Mouse (Mus musculus): ENCODE results near the gene Kalrn.

The Kalrn gene

DNA sequence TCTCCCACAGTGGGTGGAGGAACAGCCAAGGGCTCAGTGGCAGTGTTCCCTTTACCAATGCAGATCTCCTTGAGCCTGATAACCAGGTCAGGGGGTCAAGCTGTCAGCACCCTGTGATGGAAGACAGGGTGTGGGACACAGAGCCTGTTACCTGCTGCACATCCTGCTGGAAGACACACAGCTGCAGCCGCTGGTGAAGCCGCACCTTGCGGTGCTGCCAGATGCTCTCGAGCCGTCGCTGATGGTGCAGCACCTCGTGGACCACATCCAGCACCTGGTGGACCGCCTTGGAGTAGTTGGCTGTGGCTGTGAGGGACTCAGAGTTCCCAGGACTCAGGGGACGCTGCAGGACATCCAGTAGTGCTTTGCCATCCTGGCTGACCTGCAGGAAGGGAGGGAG is 265.9 kb downstream of the Kalrn start:
- DNase-seq, result no peak

GRCm38 (mm10) chr16:34305586-34305985 is 267.7 kb downstream of the Kalrn start:
- no peak for DNase-seq

GRCm38 (mm10) chr16:34303818-34304217 is 269.5 kb downstream of the Kalrn start:
- peak; percentile 36 to 40 for DNase-seq

GRCm38 (mm10) chr16:34302503-34302902 is 270.8 kb downstream of the Kalrn start:
- no peak for DNase-seq

DNA sequence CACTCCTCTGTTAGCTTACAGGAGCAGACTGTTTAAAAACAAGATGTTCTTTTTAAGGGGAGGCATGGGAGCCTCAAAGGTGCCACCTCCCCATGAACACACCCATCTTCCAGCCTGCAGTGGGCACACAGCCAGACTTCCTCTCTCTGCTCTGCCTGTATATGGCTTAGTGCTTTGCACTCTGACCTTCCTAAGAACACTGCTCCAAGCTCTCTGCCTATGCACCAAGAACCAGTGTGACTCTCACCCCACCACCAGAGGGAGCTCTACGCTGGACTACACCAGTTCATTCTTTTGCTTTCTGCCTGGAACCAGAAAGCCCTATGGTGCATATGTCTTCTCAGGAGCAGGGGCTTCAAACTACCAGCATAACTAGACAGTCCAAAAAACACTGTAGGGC is 271.3 kb downstream of the Kalrn start:
- DNase-seq, result peak in 1 of 2 experiments; percentile 24

- DNase-seq, result no peak
Measured at GRCm38 (mm10) chr16:34299226-34299625, 274.1 kb downstream of the Kalrn start.

- DNase-seq, result no peak
Measured at GRCm38 (mm10) chr16:34297911-34298682, 275.2 kb downstream of the Kalrn start.

- peak in 1 of 2 experiments; percentile 24 for DNase-seq
Measured at GRCm38 (mm10) chr16:34294568-34294967, 278.8 kb downstream of the Kalrn start.

- DNase-seq, result peak in 1 of 2 experiments; percentile 29
Measured at GRCm38 (mm10) chr16:34293675-34294074, 279.7 kb downstream of the Kalrn start.

DNA sequence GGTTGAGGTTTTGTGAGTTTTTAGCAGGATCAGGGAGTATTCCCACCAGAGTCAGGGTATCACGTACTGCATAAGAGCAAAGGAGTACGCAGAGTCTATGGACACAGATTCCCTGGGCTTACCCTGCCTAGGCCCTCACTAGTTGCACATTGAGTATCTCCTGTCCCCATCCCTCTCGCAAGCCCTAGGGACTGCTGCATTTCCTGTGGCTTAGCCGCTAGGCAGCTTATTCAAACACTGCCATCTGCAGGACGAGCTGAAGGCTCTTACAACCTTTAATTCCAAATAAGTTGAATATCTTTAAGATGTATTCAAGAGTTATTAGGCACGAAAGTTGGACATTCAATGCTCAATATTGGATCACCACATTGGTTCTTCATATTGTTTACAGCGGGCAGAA is 283.7 kb downstream of the Kalrn start:
- DNase-seq, result no peak

- DNase-seq, result no peak
Measured at GRCm38 (mm10) chr16:34282026-34282425, 291.3 kb downstream of the Kalrn start.

- DNase-seq, result peak; percentile 12 to 44
Measured at GRCm38 (mm10) chr16:34279654-34280383, 293.5 kb downstream of the Kalrn start.

DNA sequence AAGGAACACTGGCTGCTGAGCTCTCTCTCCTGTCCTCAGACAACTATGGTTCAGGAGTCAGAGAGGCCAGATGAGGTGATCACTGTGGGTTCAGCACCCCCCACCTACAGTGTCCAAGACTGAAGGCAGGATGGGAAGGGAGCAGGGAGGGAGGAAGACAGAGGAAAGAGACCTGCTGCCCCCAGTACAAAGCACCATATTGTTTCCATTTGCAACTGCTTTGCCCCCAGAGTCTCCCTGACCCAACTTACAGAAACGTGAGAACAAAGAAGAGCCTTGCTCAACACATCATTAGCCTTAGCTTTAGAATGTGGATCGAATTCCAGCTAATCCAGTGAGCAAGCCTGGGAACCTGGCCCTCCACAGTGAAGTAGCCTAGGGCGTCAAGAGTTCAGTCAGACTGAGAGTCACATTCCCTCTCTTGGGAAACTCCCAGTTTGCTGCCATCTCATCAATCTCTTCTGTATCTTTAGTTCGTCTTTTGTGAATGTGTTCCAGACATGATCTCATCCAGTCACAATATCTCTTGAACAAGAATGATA is 295.0 kb downstream of the Kalrn start:
- DNase-seq, result no peak

DNA sequence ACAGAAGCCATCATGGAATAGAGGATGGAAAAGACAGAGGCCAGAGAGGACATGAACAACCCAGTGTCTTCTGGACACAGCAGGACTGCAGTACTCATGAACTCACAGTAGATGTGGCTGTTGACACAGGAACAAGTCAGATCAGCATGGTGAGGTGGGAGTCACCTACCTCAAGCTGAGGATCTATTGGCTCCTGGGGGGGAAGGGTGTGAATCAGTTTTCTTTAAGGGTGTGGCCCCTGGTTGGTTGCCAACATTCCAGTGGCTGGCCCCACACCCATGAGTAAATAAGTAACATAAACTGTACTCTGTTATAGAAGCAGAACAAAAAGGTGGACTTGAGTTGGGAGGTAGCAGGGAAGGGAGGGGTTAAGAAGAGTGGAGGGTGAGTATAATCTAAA is 298.7 kb downstream of the Kalrn start:
- DNase-seq, result no peak

- DNase-seq, result no peak
Measured at GRCm38 (mm10) chr16:34271476-34271875, 301.9 kb downstream of the Kalrn start.

GRCm38 (mm10) chr16:34270681-34271080 is 302.7 kb downstream of the Kalrn start:
- DNase-seq, result no peak

DNA sequence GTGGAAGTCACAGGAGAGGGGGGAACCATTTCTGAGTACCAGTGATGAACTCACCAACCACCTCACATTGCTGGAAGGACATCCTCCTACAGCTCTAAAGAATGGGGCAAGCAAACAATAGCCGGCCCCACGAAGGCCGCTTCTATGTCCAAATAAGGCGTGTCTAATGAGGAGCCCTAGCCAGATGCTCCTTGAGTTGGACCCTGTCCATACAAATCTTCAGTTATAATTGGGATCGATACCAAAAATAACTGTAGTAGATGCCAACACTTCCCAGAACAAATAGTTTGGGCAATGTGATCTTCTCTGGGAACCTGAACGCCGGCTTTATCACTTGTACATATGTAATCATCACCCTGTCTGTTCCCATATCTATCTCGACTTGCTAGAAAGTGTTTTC is 303.7 kb downstream of the Kalrn start:
- no peak for DNase-seq

DNA sequence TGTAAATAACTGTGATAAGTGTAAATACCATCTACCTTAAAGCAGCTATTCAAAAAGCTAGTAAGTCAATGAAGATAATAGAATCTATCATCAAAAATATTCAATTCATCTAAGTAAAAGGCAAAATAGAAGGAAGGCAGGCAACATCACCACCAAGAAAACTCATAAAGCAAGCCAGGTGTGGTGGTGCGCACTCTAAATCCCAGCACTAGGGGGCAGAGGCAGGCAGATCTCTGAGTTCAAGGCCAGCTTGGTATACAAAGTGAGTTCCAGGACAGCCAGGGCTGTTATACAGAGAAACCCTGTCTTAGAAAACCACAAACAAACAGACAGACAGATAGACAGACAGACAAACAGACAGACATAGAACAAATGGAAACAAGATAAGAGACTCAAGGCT is 305.6 kb downstream of the Kalrn start:
- DNase-seq, result no peak

- no peak for DNase-seq
Measured at GRCm38 (mm10) chr16:34264671-34265070, 308.7 kb downstream of the Kalrn start.

- peak; percentile 13 to 14 for DNase-seq
Measured at GRCm38 (mm10) chr16:34262731-34263460, 310.4 kb downstream of the Kalrn start.

DNA sequence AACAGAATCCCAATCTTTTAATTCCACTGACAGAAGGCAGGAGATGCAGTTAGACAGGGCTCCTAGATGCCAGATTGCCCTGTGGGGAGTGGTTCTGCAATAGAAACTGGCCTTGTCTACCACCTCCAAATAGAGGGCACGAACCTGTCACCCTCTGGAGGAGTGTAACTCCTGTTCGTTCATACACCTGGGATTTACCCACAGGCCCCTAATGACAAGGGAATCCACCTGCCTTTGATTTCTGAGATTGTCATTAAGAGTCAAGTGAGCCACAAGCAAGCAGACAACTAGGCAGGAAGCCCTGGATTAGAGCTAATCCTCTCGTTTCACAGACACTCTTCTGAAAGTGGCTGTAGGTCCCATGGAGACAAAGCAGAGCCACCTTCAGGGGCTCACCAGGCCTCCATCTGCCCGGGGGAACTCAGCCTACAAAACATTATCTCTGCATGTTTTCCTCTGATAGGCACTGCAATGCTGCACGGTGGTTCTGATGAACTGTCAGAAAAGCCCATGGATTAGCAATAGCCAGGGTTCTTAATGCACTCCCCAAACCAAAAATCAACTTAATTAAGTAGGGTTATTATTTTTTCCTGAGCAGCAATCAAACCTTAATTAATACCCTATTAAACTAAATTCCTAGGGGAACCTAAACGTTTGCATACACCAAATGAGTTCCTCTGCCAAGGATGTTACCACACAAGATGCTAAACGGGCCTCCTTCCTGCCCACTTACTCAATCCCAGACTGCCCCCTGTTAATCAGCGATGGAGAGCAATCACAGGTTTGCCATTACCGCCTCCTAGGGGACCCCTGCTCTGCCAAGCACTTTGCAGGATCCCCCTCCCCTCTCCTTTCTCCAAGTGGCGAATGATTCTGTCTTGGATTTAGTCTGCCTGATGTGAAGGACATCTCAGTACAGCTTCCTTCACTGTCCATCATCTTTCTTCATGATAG is 312.1 kb downstream of the Kalrn start:
- DNase-seq, result no peak

GRCm38 (mm10) chr16:34254646-34255022 is 318.7 kb downstream of the Kalrn start:
- DNase-seq, result peak; percentile 22 to 51

All from cerebellum, postnatal 14 days (tissue).